Mouse (Mus musculus) frontal cortex, postnatal 14 days (tissue): ENCODE results near the gene Zmynd10.

Experiments used
- DNase-seq, 2 experiments: peaks; one replicate each; pipeline ENCODE4 v3.0.0; 2022; ENCODE audit warnings: low spot score in 2 of 2

The Zmynd10 gene

DNA sequence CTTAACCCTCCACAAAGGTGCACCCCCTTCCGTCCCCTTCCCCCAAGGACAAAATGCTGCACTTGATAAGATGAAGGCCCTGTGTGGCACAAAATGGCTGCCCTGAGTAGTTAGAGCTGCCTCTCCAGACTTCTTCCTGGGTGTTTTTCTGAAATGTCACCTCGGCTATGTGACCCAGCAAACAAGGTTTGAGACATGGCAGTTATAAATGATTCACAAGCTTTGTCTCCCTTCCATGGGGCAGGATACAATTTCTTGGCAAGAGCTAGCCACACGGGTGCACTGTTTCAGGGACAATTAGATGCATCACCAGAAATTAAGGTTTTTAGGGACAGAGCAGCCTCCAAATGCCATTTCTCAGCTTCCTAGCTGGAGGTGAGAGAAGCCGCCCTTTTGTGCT lies 6.7 kb upstream of the Zmynd10 start:
- no peak for DNase-seq

DNA sequence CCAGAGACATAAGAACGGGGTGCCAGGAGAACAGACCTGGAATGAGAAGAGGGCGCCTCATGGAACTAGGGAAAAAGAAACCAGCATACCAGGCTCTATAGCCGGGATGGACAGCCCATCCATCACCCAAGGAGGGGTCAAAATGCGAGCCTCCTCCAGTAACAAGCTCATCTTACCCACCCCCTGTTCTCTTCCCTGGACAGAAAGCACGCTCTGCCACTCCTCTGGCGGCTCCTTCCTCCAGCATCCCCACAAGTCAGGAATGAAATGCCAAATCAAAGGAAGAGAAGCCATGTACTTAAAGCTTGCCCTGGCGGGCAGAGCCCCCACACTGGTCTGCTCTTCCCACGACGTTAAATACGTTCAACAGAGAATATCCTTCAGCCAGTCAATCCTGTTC lies 6.1 kb upstream of the Zmynd10 start:
- DNase-seq: no peak

DNA sequence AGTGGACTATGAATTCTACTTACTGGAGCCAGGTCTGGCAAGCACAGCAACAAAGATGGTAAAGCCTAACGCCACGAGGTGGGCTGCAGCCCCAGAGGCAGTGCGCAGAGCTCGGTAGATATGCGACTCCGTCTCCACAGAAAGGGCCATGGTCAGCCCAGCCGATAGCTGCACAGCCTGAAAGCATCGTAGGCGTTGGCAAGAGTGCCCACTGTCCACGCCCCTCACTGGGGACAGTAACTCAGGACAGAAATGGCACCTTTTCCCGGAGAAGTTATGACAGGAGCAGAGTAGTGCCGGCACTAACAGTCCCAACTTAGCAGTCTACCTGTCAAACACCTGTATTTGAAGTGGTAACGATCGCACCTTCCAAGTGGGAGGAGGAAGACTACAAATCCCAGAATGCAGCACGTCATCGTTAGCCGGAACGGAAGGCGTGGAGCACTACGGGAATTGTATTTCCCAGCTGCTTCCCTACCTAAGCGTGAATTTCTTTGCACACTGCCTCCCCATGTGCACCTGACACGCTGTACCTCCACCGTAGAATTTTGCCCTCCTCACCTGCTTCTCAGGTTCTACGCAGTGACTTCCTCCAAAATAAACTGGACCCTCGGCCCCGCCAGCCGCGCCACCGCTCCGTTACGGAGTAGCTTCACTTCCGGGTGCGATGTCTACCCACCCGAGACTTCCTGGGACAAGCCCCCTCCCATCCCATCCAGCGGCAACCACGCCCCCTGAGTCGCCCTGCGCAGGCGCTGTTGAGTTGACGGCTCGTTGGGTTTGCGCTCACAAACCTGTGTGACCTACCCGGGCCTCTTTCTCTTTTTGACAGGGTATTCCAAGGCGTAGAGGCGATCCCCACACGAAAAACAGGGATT lies 5.4 kb upstream of the Zmynd10 start, which contains the start of the genes Cyb561d2 and Nprl2:
Gene Cyb561d2 (minus strand): TSS at position 720 of the 878 bp plus-strand sequence.
Gene Nprl2 (plus strand): TSS at position 753 of the 878 bp plus-strand sequence.
- DNase-seq: peak; percentile 90 to 93

DNA sequence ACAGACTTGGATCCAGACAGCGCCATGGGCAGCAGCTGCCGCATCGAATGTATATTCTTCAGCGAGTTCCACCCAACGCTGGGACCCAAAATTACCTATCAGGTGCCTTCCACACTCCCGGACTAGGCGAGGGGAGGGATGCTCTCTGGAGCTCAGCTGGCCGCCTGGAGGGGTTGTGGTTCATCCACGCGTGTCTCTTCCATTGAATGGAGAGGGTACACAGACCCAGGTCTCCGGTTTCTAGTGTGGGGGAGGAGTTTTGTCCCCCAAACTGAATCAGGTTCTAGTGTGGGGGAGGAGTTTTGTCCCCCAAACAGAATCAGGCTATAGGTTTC lies 4.8 kb upstream of the Zmynd10 start:
- DNase-seq: no peak

DNA sequence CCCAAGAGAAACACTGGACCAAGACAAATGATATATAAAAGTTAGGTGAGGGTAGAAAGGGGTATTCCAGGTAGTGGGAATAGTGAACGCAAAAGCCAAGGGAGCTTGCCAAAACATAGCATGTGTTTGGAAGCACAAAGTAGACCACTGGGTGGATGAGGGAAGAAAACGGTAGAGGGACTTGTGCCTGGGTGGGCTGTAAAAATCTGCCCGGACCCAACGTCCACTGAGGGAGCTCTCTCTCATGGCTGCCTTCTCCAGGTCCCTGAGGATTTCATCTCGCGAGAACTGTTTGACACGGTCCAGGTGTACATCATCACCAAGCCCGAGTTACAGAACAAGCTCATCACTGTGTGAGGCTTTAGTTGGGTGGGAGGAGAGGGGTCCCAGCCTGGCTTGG lies 4.4 kb upstream of the Zmynd10 start:
- no peak for DNase-seq

DNA sequence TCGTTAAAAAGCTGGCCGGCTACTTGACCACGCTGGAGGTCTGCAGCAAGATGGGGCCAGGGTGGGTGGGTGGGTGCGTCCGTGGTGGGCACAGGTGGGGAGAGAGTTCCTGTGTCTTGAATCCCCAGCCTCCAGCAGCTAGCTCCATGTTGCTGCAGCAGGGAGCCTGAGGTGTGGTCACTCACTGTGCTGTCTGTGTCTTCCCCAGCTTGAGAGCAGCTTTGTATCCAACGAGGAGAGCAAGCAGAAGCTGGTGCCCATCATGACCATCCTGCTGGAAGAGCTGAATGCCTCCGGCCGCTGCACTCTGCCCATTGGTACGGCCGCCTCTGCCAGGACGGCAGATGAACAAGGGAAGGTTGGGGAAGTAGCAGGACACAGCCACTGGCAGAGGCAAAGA lies 3.8 kb upstream of the Zmynd10 start:
- no peak for DNase-seq

DNA sequence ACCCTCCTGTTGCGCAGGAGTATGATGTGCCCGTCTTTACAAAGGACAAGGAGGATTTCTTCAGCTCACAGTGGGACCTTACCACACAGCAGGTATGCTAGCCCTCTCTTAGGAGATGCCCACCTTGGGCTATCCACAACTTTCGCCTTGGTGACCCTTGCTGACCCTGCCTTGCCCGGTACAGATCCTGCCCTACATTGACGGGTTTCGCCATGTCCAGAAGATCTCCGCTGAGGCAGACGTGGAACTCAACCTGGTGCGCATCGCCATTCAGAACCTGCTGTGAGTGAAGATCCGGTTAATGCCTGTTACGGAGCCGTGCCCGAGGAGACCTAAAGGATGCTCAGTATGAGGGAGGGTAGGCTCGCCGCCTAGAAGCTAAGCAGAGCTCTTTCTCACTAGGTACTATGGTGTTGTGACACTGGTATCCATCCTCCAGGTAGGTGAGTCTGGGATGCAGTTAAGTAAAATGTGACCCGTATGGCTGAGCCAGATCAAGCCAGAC lies 2.9 kb upstream of the Zmynd10 start:
- no peak for DNase-seq

- DNase-seq: no peak
Measured at GRCm38 (mm10) chr9:107544729-107545128, 2.4 kb upstream of the Zmynd10 start.

- DNase-seq: no peak
Measured at GRCm38 (mm10) chr9:107545199-107545598, 1.9 kb upstream of the Zmynd10 start.

GRCm38 (mm10) chr9:107545602-107546001 lies 1.5 kb upstream of the Zmynd10 start:
- DNase-seq: peak in 1 of 2 experiments; percentile 70

GRCm38 (mm10) chr9:107547957-107548356 lies 859 bp downstream of the Zmynd10 start:
- DNase-seq: no peak

GRCm38 (mm10) chr9:107548820-107549219 lies 1.7 kb downstream of the Zmynd10 start:
- DNase-seq: no peak

DNA sequence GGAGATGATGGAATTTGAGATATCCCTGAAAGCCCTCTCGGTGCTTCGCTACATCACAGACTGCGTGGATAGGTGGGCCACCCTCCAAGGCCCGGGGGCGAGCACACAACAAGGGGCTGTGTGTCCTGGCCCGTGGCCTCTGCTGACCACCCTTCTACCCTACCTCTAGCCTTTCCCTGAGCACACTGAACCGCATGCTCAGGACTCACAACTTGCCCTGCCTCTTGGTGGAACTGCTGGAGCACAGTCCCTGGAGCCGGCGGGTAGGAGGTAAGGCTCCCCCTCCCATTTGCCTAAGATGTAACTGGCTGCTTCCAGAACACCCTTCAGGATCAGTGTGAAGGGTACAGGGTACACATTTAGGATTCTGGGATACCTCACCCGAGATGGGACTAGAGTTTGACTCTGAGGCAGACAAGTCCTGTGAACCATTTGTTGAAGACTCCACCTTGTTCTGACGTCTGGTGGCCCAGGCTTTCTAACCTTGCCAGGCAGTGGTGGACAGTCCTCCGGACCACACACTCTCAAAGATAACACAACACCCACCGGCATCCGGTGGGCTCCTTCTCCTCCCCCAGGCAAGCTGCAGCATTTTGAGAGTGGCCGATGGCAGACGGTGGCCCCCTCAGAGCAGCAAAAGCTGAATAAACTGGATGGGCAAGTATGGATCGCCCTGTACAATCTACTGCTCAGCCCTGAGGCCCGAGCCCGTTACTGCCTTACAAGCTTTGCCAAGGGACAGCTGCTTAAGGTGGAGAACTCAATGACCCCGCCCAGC lies 2.4 kb downstream of the Zmynd10 start:
- no peak for DNase-seq

DNA sequence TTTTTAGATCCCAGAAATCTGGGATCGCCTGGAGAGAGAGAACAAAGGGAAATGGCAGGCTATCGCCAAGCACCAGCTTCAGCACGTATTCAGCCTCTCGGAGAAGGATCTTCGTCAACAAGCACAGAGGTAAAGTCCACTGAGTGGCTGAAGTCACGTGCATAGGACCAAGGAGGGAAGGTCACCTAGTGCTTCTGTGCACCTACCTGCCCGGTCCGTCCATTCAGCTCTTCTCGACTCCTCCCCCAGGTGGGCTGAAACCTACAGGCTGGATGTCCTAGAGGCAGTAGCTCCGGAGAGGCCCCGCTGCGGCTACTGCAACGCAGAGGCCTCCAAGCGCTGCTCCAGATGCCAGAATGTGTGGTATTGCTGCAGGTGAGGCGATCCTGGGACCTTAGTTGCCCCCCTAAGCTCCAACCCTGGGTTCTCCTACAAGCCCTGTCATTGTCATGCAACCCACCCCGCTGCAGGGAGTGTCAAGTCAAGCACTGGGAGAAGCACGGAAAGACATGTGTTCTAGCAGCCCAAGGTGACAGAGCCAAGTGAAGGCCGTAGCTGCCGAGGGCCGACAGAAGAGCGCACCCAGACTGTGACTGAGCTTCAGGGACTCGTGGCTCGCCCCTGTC lies 3.5 kb downstream of the Zmynd10 start:
- DNase-seq: no peak

DNA sequence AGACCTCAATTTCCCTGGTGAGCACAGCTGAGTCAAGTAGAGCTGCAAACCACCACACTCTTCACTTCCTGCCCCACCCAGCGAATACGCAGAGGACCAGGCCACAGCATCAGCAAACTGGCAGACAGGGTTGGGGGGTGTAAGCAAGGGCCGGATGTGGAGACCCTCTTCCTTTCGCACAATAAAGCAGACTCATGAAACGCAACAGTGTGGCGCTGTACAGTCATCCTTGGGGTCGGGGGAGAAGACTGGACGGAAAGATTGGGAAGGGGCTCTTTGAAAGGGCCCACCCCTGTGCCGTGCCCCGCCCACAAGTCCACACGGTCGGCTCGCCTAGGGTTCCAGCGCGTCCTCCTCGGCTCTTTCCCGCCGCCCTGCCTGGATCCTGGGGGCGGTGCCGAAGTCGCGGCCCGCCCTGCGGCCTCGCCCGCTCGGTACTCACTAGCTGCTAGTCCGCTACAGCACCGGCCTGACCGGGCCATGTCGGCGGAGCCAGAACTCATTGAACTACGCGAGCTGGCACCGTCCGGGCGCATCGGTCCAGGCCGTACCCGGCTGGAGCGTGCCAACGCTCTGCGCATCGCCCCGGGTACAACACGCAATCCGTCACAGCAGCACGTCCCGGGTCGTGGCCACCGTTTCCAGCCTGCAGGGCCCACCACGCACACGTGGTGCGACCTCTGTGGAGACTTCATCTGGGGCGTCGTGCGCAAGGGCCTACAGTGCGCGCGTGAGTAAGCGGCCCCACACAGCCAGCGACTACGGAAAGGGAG lies 4.2 kb downstream of the Zmynd10 start, which contains the start of gene Rassf1:
Gene Rassf1 (plus strand): TSS at position 439 of the 773 bp plus-strand sequence.
- no peak for DNase-seq

GRCm38 (mm10) chr9:107551890-107552355 lies 4.8 kb downstream of the Zmynd10 start:
- no peak for DNase-seq

- DNase-seq: no peak
Measured at GRCm38 (mm10) chr9:107552690-107553393, 5.7 kb downstream of the Zmynd10 start.

DNA sequence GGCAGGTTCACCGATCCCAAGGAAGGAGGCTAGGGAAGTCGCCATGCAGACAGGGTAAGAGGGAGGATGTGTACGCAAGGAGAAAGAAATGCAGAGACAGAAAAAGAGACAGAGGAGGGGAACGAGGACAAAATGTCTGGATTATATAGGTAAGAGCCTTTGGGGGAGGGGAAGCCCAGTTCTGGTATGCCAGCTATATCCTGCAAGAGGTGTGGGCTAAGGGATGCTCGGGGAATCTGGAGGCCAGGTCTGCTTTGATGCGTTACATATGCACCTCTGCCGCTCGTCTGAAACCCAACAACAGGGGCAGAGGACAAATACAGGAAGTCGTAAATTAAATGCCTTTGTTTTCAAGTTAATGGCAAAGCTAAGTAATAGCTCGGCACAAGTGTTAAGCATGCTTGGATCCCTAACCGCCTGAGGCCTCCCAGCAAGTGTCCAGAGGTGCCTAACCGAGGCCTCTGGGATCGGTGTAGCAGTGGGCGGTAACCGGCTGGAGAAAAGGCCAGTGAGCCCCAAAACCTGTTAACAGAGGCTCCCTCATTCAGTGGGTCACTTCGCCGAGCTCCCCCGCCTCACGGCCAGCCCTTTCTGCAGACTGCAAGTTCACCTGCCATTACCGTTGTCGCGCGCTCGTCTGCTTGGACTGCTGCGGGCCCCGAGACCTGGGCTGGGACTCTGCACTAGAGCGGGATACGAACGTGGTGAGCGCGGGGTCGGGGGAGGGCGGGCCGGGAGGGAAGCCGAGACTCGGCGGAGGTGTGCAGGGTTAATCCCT lies 6.6 kb downstream of the Zmynd10 start:
- peak in 1 of 2 experiments; percentile 32 for DNase-seq

GRCm38 (mm10) chr9:107554319-107554825 lies 7.3 kb downstream of the Zmynd10 start:
- DNase-seq: peak; percentile 92 to 93
